Mouse (Mus musculus) gastrocnemius, postnatal 36 days (tissue): ENCODE data around the gene Vash2. TPM values are rescaled to one million over a fixed set of nuclear protein-coding genes. Genes with fewer than 3 reads are reported as not detected.
A peak's percentile ranks its signal among the peaks of the same experiment; 100 is the strongest.

Source experiments
- DNase-seq, 2 experiments: peaks; one replicate each; pipeline ENCODE4 v3.0.0; 2022
- intact Hi-C: fragments of 180-260 bp; cut with DNase I; formaldehyde crosslinking; loops from one replicate; pipeline ENCODE4 v1.15.1; 2025
- total RNA-seq, 2 experiments: library from RNA; stranded (reverse); gene quantifications; 2 replicates each; pipeline ENCODE4 v1.2.3; 2021

The Vash2 gene
- total RNA-seq, 2 experiments from 2014 or later: 0.37 to 0.56 TPM

- no peak for DNase-seq
- intact Hi-C loops: no loop called here
Measured at GRCm38 (mm10) chr1:190978511-190979073, 504 bp downstream of the Vash2 start.

- intact Hi-C loops: no loop called here
- DNase-seq: no peak
Measured at GRCm38 (mm10) chr1:190978001-190978400, 1.1 kb downstream of the Vash2 start.

GRCm38 (mm10) chr1:190976887-190977573, 2.1 kb downstream of the Vash2 start:
- intact Hi-C loops: no loop called here
- DNase-seq: peak in 1 of 2 experiments; percentile 21

- intact Hi-C loops: no loop called here
- no peak for DNase-seq
Measured at GRCm38 (mm10) chr1:190974833-190975232, 4.3 kb downstream of the Vash2 start.

- no peak for DNase-seq
- intact Hi-C loops: no loop called here
Measured at GRCm38 (mm10) chr1:190974191-190974590, 4.9 kb downstream of the Vash2 start.

- intact Hi-C loops: no loop called here
- peak; percentile 30 to 42 for DNase-seq
Measured at GRCm38 (mm10) chr1:190972612-190973192, 6.4 kb downstream of the Vash2 start.

- intact Hi-C loops: no loop called here
- DNase-seq: no peak
Measured at GRCm38 (mm10) chr1:190971708-190972610, 7.1 kb downstream of the Vash2 start.

GRCm38 (mm10) chr1:190968010-190968409, 11.1 kb downstream of the Vash2 start:
- intact Hi-C loops: no loop called here
- no peak for DNase-seq

GRCm38 (mm10) chr1:190964992-190965780, 13.9 kb downstream of the Vash2 start:
- no peak for DNase-seq
- intact Hi-C loops: no loop called here

- intact Hi-C loops: no loop called here
- DNase-seq: no peak
Measured at GRCm38 (mm10) chr1:190962760-190963159, 16.3 kb downstream of the Vash2 start.

GRCm38 (mm10) chr1:190958821-190959220, 20.3 kb downstream of the Vash2 start:
- no peak for DNase-seq
- intact Hi-C loops: loop anchor here (10.0 kb wide), 1 partner anchor 326 kb away; no protein-coding TSS in a partner anchor

- DNase-seq: no peak
- intact Hi-C loops: loop anchor here (10.0 kb wide), 1 partner anchor 332 kb away; no protein-coding TSS in a partner anchor
Measured at GRCm38 (mm10) chr1:190953009-190953408, 26.1 kb downstream of the Vash2 start.

GRCm38 (mm10) chr1:190951014-190951413, 28.1 kb downstream of the Vash2 start:
- intact Hi-C loops: loop anchor here (10.0 kb wide), 1 partner anchor 334 kb away; no protein-coding TSS in a partner anchor
- DNase-seq: no peak

- no peak for DNase-seq
- intact Hi-C loops: loop anchor here (5.0 kb wide), 2 partner anchors 43 to 178 kb away; no protein-coding TSS in a partner anchor
Measured at GRCm38 (mm10) chr1:190948846-190949245, 30.2 kb downstream of the Vash2 start.

- DNase-seq: no peak
- intact Hi-C loops: loop anchor here (5.0 kb wide), 2 partner anchors 44 to 179 kb away; no protein-coding TSS in a partner anchor
Measured at GRCm38 (mm10) chr1:190948439-190948838, 30.7 kb downstream of the Vash2 start.

- no peak for DNase-seq
- intact Hi-C loops: loop anchor here (5.0 kb wide), 2 partner anchors 44 to 179 kb away; no protein-coding TSS in a partner anchor
Measured at GRCm38 (mm10) chr1:190947986-190948385, 31.1 kb downstream of the Vash2 start.

GRCm38 (mm10) chr1:190944109-190944760, 34.9 kb downstream of the Vash2 start:
- intact Hi-C loops: loop anchor here (2.0 to 5.0 kb wide), 2 partner anchors 113 to 131 kb away; no protein-coding TSS in a partner anchor
- peak; percentile 53 to 62 for DNase-seq

GRCm38 (mm10) chr1:190939803-190940202, 39.3 kb downstream of the Vash2 start:
- intact Hi-C loops: loop anchor here (5.0 kb wide), 1 partner anchor 117 kb away; no protein-coding TSS in a partner anchor
- no peak for DNase-seq

GRCm38 (mm10) chr1:190930181-190930580, 48.9 kb downstream of the Vash2 start:
- DNase-seq: no peak
- intact Hi-C loops: no loop called here
